Comparison of ENCODE assay signal across 20 mouse cellular contexts in the genomic region with DNA sequence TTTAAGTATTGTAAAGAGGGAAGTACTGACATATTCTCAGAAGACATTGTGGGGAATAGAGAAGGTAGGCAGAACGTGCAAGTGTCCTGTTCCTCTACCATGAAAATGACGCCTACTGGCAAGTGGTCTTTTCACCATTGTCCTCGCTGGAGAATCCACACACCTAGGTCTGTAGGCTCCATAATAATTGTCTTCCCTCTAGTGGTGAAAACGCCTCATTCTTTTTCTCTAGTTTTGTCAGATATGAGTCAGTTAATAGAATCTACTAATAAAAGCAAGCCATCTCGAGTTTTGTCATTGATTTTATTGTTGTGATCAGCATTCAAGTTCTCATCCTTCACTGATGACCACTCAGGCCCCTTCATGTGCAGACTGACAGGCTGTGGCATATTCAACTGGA. TPM values are rescaled to one million over a fixed set of nuclear protein-coding genes. Genes with fewer than 3 reads are reported as not detected.
DNase-seq lines count a peak whose midpoint lies in the region; ATAC-seq and TF ChIP-seq lines count a peak whose summit lies in the region.
"Had no signal": no experiment of that assay in that cellular context is flagged by ENCODE, and none has a peak within 500 bp of the region (broad histone marks: within the 10 kb centered on the region; RNA-seq: fewer than 3 reads in every experiment).

No protein-coding gene starts in this region.

- DNase-seq in lung, embryonic 14.5 days = peak; percentile 2
- no peak for DNase-seq in lung, adult 18-20 months
- peak; percentile 48 for DNase-seq in c-Kit-negative CD71-positive TER-119-positive erythroid progenitor cells, embryonic 14.5 days (ENCODE audit: low read depth, low spot score)
- peak; percentile 2 for DNase-seq in splenic B cell, adult 2 months (ENCODE audit: low read depth, low spot score)
- DNase-seq in cerebellum, adult 2 months = no peak
- DNase-seq: cerebellum, adult 8-10 months; gastrocnemius, adult 2 months; left cerebral cortex, postnatal 4 days; retina, postnatal 1 day had no signal

- no peak overlapping the region for H3K4me3 ChIP-seq in lung, embryonic 14.5 days (ENCODE audit: low read depth, low read length)
- H3K4me3 ChIP-seq in liver, embryonic 12.5 days = no peak overlapping the region
- no peak overlapping the region for H3K4me3 ChIP-seq in cerebellum, adult 2 months (replicated peaks; ENCODE audit: insufficient read depth, low read depth, low read length)
- no peak overlapping the region for H3K4me3 ChIP-seq in kidney, embryonic 15.5 days (replicated peaks)
- H3K4me3 ChIP-seq: forebrain, embryonic 15.5 days; gastrocnemius, adult 2 months; lung, embryonic 15.5 days; megakaryocyte, embryonic 14.5 days had no signal

- no peaks in the 10 kb centered on the region for H3K4me1 ChIP-seq in lung, embryonic 14.5 days (ENCODE audit: insufficient read depth)
- H3K4me1 ChIP-seq in liver, embryonic 12.5 days = peaks cover 78% of the 10 kb centered on the region
- H3K4me1 ChIP-seq in cerebellum, adult 2 months (ENCODE audit: control insufficient read depth, insufficient read depth, low read length) = no peaks in the 10 kb centered on the region
- no peaks in the 10 kb centered on the region for H3K4me1 ChIP-seq in kidney, embryonic 15.5 days
- H3K4me1 ChIP-seq: forebrain, embryonic 15.5 days; lung, embryonic 15.5 days had no signal

- H3K9me3 ChIP-seq in lung, embryonic 14.5 days (ENCODE audit: low read depth, low read length) = no peaks in the 10 kb centered on the region
- no peaks in the 10 kb centered on the region for H3K9me3 ChIP-seq in liver, embryonic 12.5 days (replicated peaks)
- H3K9me3 ChIP-seq in kidney, embryonic 15.5 days (replicated peaks) = no peaks in the 10 kb centered on the region
- H3K9me3 ChIP-seq: forebrain, embryonic 15.5 days; lung, embryonic 15.5 days; megakaryocyte, embryonic 14.5 days had no signal

- WGBS in lung, embryonic 14.5 days = 43% methylated on average over 5 of the region's 5 CpGs
- WGBS in liver, embryonic 12.5 days (ENCODE audit: insufficient replicate concordance) = 23% methylated on average over 5 of the region's 5 CpGs
- 47% methylated on average over 5 of the region's 5 CpGs for WGBS in cerebellum, adult 2 months
- 48% methylated on average over 5 of the region's 5 CpGs for WGBS in kidney, embryonic 15.5 days

- no peak overlapping the region for H3K4me2 ChIP-seq in lung, embryonic 14.5 days
- peak overlapping the region; percentile 6; the same call in 1 of the 2 replicates for H3K4me2 ChIP-seq in liver, embryonic 12.5 days
- no peak overlapping the region for H3K4me2 ChIP-seq in kidney, embryonic 15.5 days
- H3K4me2 ChIP-seq: forebrain, embryonic 15.5 days; lung, embryonic 15.5 days had no signal

- H3K27ac ChIP-seq in lung, embryonic 14.5 days (ENCODE audit: low read depth) = no peak overlapping the region
- peak overlapping the region; percentile 94 for H3K27ac ChIP-seq in liver, embryonic 12.5 days
- H3K27ac ChIP-seq in cerebellum, adult 2 months (ENCODE audit: insufficient read depth, low read length) = no peak overlapping the region
- no peak overlapping the region for H3K27ac ChIP-seq in kidney, embryonic 15.5 days
- H3K27ac ChIP-seq: forebrain, embryonic 15.5 days; gastrocnemius, adult 2 months; lung, embryonic 15.5 days had no signal

- ATAC-seq in lung, embryonic 14.5 days (ENCODE audit: insufficient read depth) = no peak
- ATAC-seq in liver, embryonic 12.5 days = no peak
- no peak for ATAC-seq in kidney, embryonic 15.5 days (replicated peaks; ENCODE audit: low FRiP score)
- ATAC-seq: forebrain, embryonic 15.5 days; Patski had no signal

- TF ChIP-seq POLR2A in cerebellum, adult 2 months (IDR thresholded peaks at IDR 0.05; ENCODE audit: borderline replicate concordance, insufficient read depth, low read length) = no peak

- peak; percentile 6; the same call in 1 of the 2 replicates for TF ChIP-seq CTCF in lung, embryonic 14.5 days (IDR thresholded peaks at IDR 0.05; ENCODE audit: low read depth)
- TF ChIP-seq CTCF in cerebellum, adult 2 months (IDR thresholded peaks at IDR 0.05; ENCODE audit: borderline replicate concordance, insufficient read depth, low read depth, low read length) = no peak

- no peaks in the 10 kb centered on the region for H3K36me3 ChIP-seq in lung, embryonic 14.5 days (ENCODE audit: insufficient read depth)
- H3K36me3 ChIP-seq in liver, embryonic 12.5 days = no peaks in the 10 kb centered on the region
- H3K36me3 ChIP-seq in splenic B cell, adult 2 months (ENCODE audit: control insufficient read depth, insufficient read depth, low read length, poor library complexity, severe bottlenecking) = no peaks in the 10 kb centered on the region
- no peaks in the 10 kb centered on the region for H3K36me3 ChIP-seq in kidney, embryonic 15.5 days
- H3K36me3 ChIP-seq: forebrain, embryonic 15.5 days; lung, embryonic 15.5 days had no signal

- no peak overlapping the region for H3K9ac ChIP-seq in lung, embryonic 14.5 days
- peak overlapping the region; percentile 58 for H3K9ac ChIP-seq in liver, embryonic 12.5 days
- no peak overlapping the region for H3K9ac ChIP-seq in kidney, embryonic 15.5 days
- H3K9ac ChIP-seq: forebrain, embryonic 15.5 days; lung, embryonic 15.5 days had no signal

- H3K27me3 ChIP-seq in lung, embryonic 14.5 days (ENCODE audit: insufficient read depth, low read length) = no peaks in the 10 kb centered on the region
- no peaks in the 10 kb centered on the region for H3K27me3 ChIP-seq in liver, embryonic 12.5 days (replicated peaks)
- no peaks in the 10 kb centered on the region for H3K27me3 ChIP-seq in splenic B cell, adult 2 months (ENCODE audit: control insufficient read depth, insufficient read depth, low read length, poor library complexity, severe bottlenecking)
- no peaks in the 10 kb centered on the region for H3K27me3 ChIP-seq in cerebellum, adult 2 months (ENCODE audit: control insufficient read depth, insufficient read depth, low read length)
- no peaks in the 10 kb centered on the region for H3K27me3 ChIP-seq in kidney, embryonic 15.5 days
- H3K27me3 ChIP-seq: forebrain, embryonic 15.5 days; lung, embryonic 15.5 days; megakaryocyte, embryonic 14.5 days; Patski had no signal

RNA-seq across cellular contexts. Expression of gene Olfr66, which starts 11.6 kb away (rescaled TPM):
- polyA plus RNA-seq in lung, embryonic 14.5 days (2014; fragmentation: Nextera tagmentation; extraction: Ambion mirVana) = not detected in 2 replicates
- not detected in 2 replicates for polyA plus RNA-seq in liver, embryonic 12.5 days (2016; fragmentation: Nextera tagmentation; extraction: Ambion mirVana)
- polyA plus RNA-seq in cerebellum, adult 2 months (2012; rRNA removed) = not detected in 2 replicates
- polyA plus RNA-seq in kidney, embryonic 15.5 days (2015; fragmentation: Nextera tagmentation; extraction: Ambion mirVana) = not detected in 2 replicates
- polyA plus RNA-seq: forebrain, embryonic 15.5 days; heart, postnatal 0 days; kidney, embryonic 14.5 days; lung, embryonic 15.5 days; Patski; small intestine, adult 2 months; stomach, embryonic 14.5 days; thymus, postnatal 0 days had no signal

RNA-seq across cellular contexts. Expression of gene Olfr64, which starts 19.8 kb away (rescaled TPM):
- not detected in 2 replicates for polyA plus RNA-seq in lung, embryonic 14.5 days (2014; fragmentation: Nextera tagmentation; extraction: Ambion mirVana)
- polyA plus RNA-seq in liver, embryonic 12.5 days (2016; fragmentation: Nextera tagmentation; extraction: Ambion mirVana) = not detected in 2 replicates
- polyA plus RNA-seq in cerebellum, adult 2 months (2012; rRNA removed) = not detected in 2 replicates
- polyA plus RNA-seq in kidney, embryonic 15.5 days (2015; fragmentation: Nextera tagmentation; extraction: Ambion mirVana) = not detected in 2 replicates
- polyA plus RNA-seq: forebrain, embryonic 15.5 days; heart, postnatal 0 days; kidney, embryonic 14.5 days; lung, embryonic 15.5 days; Patski; small intestine, adult 2 months; stomach, embryonic 14.5 days; thymus, postnatal 0 days had no signal

RNA-seq across cellular contexts. Expression of gene Hbb-y, which starts 21.4 kb away (rescaled TPM):
- 1,485 and 1,968 TPM in 2 replicates for polyA plus RNA-seq in lung, embryonic 14.5 days (2014; fragmentation: Nextera tagmentation; extraction: Ambion mirVana)
- 9,927 and 10,875 TPM in 2 replicates for polyA plus RNA-seq in liver, embryonic 12.5 days (2016; fragmentation: Nextera tagmentation; extraction: Ambion mirVana)
- 1.3 and 2.3 TPM in 2 replicates for polyA plus RNA-seq in cerebellum, adult 2 months (2012; rRNA removed)
- 188 and 278 TPM in 2 replicates for polyA plus RNA-seq in kidney, embryonic 15.5 days (2015; fragmentation: Nextera tagmentation; extraction: Ambion mirVana)
- polyA plus RNA-seq: Patski; small intestine, adult 2 months had no signal

RNA-seq across cellular contexts. Expression of gene Olfr65, which starts 28.8 kb away (rescaled TPM):
- polyA plus RNA-seq in lung, embryonic 14.5 days (2014; fragmentation: Nextera tagmentation; extraction: Ambion mirVana) = not detected in 2 replicates
- polyA plus RNA-seq in liver, embryonic 12.5 days (2016; fragmentation: Nextera tagmentation; extraction: Ambion mirVana) = not detected in 2 replicates
- not detected in 2 replicates for polyA plus RNA-seq in cerebellum, adult 2 months (2012; rRNA removed)
- polyA plus RNA-seq in kidney, embryonic 15.5 days (2015; fragmentation: Nextera tagmentation; extraction: Ambion mirVana) = not detected in 2 replicates
- polyA plus RNA-seq: forebrain, embryonic 15.5 days; heart, postnatal 0 days; kidney, embryonic 14.5 days; lung, embryonic 15.5 days; Patski; small intestine, adult 2 months; stomach, embryonic 14.5 days; thymus, postnatal 0 days had no signal

RNA-seq across cellular contexts. Expression of gene Hbb-bh1, which starts 31.5 kb away (rescaled TPM):
- polyA plus RNA-seq in lung, embryonic 14.5 days (2014; fragmentation: Nextera tagmentation; extraction: Ambion mirVana) = 9.2 and 18.0 TPM in 2 replicates
- 1,392 and 1,481 TPM in 2 replicates for polyA plus RNA-seq in liver, embryonic 12.5 days (2016; fragmentation: Nextera tagmentation; extraction: Ambion mirVana)
- polyA plus RNA-seq in cerebellum, adult 2 months (2012; rRNA removed) = 0.41 TPM in 1 of 2 replicates, not detected in the other
- 1.8 and 2.3 TPM in 2 replicates for polyA plus RNA-seq in kidney, embryonic 15.5 days (2015; fragmentation: Nextera tagmentation; extraction: Ambion mirVana)
- polyA plus RNA-seq: heart, postnatal 0 days; Patski; small intestine, adult 2 months had no signal

Comparison
In these comparisons a context has a peak if more than half of its experiments do, and no peak if none do; other contexts are left out.
1. DNase-seq: peak in lung, embryonic 14.5 days (single experiment), c-Kit-negative CD71-positive TER-119-positive erythroid progenitor cells, embryonic 14.5 days (single experiment) and splenic B cell, adult 2 months (single experiment); none in lung, adult 18-20 months (0 of 2) and cerebellum, adult 2 months (0 of 2).
2. RNA of gene Hbb-y, which starts 21.4 kb away (polyA plus RNA-seq): 9,927 to 10,875 TPM in liver, embryonic 12.5 days, 1,485 to 1,968 TPM in lung, embryonic 14.5 days and 188 to 278 TPM in kidney, embryonic 15.5 days; 1.3 to 2.3 TPM in cerebellum, adult 2 months; every median in the first group is over 10 times any median in the second.